Mouse (Mus musculus) embryonic facial prominence, embryonic 14.5 days (tissue): ENCODE data around the gene Gm16253. TPM values are rescaled to one million over a fixed set of nuclear protein-coding genes. Genes with fewer than 3 reads are reported as not detected.

Experiments
- ATAC-seq: fragments of 200-750 bp; cut with Nextera tagmentation; 2 replicates; pipeline ENCODE4 v1.8.0; 2017; ENCODE audit warnings: low read depth, moderate number of reproducible peaks, moderate TSS enrichment
- DNase-seq: peaks from one replicate; pipeline ENCODE4 v3.0.0-alpha.2; 2015; ENCODE audit warnings: low spot score
- H3K27ac ChIP-seq: fragments of 300-500 bp; sonication (generic); replicated peaks from 2 replicates; pipeline ENCODE4 v1.5.1; 2014; ENCODE audit warnings: low read depth, mild to moderate bottlenecking, low read length, moderate library complexity
- H3K27me3 ChIP-seq: fragments of 300-500 bp; sonication (generic); replicated peaks from 2 replicates; pipeline ENCODE4 v1.6.1; 2014; ENCODE audit warnings: low read length; ENCODE audit not compliant: control insufficient read depth, insufficient read depth
- H3K36me3 ChIP-seq: fragments of 300-500 bp; sonication (generic); 2 replicates; pipeline ENCODE4 v1.6.1; 2014; ENCODE audit warnings: low read length, mixed read lengths; ENCODE audit not compliant: control insufficient read depth, insufficient read depth
- H3K4me1 ChIP-seq: fragments of 300-500 bp; sonication (generic); 2 replicates; pipeline ENCODE4 v1.6.1; 2014; ENCODE audit warnings: antibody characterized with exemption, low read length; ENCODE audit not compliant: control insufficient read depth, insufficient read depth
- H3K4me2 ChIP-seq: fragments of 300-500 bp; sonication (generic); 2 replicates; pipeline ENCODE4 v1.6.1; 2014; ENCODE audit warnings: low read depth, mild to moderate bottlenecking, low read length, moderate library complexity, mixed read lengths
- H3K4me3 ChIP-seq: fragments of 300-500 bp; sonication (generic); 2 replicates; pipeline ENCODE4 v1.5.1; 2014; ENCODE audit warnings: low read depth, mild to moderate bottlenecking, low read length
- H3K9ac ChIP-seq: fragments of 300-500 bp; sonication (generic); 2 replicates; pipeline ENCODE4 v1.6.1; 2014; ENCODE audit warnings: low read depth, mild to moderate bottlenecking, low read length, moderate library complexity, mixed read lengths
- H3K9me3 ChIP-seq: fragments of 300-500 bp; sonication (generic); 2 replicates; pipeline ENCODE4 v1.6.1; 2016; ENCODE audit warnings: low read length; ENCODE audit not compliant: control insufficient read depth
- WGBS: fragments of 180-500 bp; shearing (Covaris S2); extraction: QIAGEN DNeasy Blood & Tissue Kit; methylation state at CpG from one replicate; pipeline ENCODE4 v1.1.7; 2014; 5-methylcytosine and 5-hydroxymethylcytosine counted together
- polyA plus RNA-seq: library from polyadenylated mRNA; unstranded; fragments of >200 nt; fragmentation: Nextera tagmentation; extraction: Ambion mirVana; gene quantifications from 2 replicates; pipeline ENCODE4 v1.2.1, GENCODE M21; 2014

Gene Gm16253
- polyA plus RNA-seq, 1 experiment from 2014 or later = not detected

DNA sequence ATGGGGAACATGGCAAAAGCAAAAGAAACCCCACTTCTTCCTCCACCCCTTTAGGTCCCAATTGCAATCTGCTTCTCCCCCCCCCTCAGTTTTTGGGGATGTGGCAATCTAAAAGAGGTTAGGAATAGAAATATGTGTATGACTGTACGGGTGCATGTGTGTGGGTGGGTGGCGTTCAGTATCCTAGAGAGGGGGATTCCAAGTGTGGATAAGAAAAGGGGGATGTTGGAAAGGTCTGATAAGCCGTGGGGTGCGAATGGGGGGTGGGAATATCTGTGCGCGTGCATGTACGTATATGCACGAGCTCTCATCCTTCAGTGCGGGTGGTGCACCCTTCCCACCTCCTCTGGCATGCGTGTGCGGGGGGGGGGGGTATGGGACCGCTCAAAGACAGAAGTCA lies 20.1 kb downstream of the Gm16253 start:
- Histone ChIP-seq H3K36me3 (no peaks in the 10 kb centered on the region), H3K27me3 (peaks cover 7% of the 10 kb centered on the region), H3K27ac (no peak overlapping the region), H3K4me1 (peaks cover 32% of the 10 kb centered on the region), H3K9ac (peak overlapping the region; percentile 74), H3K9me3 (no peaks in the 10 kb centered on the region), H3K4me3 (peak overlapping the region; percentile 58), H3K4me2 (peak overlapping the region; percentile 99)
- whole genome bisulfite sequencing = 1% methylated on average over 8 of the region's 12 CpGs
- no peak for ATAC-seq
- no peak for DNase-seq

DNA sequence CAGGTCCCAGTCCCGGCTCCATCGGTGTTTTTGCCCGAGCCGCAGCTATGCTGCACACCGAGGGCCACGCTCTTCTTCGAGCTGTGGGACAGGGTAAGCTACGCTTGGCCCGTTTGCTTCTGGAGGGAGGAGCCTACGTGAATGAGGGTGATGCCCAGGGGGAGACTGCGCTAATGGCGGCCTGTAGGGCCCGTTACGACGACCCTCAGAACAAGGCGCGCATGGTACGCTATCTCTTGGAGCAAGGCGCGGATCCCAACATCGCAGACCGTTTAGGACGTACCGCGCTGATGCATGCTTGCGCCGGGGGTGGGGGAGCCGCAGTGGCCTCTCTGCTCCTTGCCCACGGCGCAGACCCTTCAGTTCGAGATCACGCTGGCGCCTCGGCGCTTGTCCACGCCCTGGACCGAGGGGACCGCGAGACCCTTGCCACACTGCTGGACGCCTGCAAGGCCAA lies 20.7 kb downstream of the Gm16253 start:
- H3K9ac ChIP-seq = peak overlapping the region; percentile 74
- peak overlapping the region; percentile 61; the same call in 1 of the 2 replicates for H3K27ac ChIP-seq
- H3K9me3 ChIP-seq = no peaks in the 10 kb centered on the region
- peaks cover 7% of the 10 kb centered on the region for H3K27me3 ChIP-seq
- under 1% methylated on average over 33 of the region's 40 CpGs for WGBS
- peak overlapping the region; percentile 99 for H3K4me2 ChIP-seq
- ATAC-seq (no peak), DNase-seq (peak; percentile 51)
- H3K4me3 ChIP-seq = peak overlapping the region; percentile 58
- peaks cover 32% of the 10 kb centered on the region for H3K4me1 ChIP-seq
- H3K36me3 ChIP-seq = no peaks in the 10 kb centered on the region

DNA sequence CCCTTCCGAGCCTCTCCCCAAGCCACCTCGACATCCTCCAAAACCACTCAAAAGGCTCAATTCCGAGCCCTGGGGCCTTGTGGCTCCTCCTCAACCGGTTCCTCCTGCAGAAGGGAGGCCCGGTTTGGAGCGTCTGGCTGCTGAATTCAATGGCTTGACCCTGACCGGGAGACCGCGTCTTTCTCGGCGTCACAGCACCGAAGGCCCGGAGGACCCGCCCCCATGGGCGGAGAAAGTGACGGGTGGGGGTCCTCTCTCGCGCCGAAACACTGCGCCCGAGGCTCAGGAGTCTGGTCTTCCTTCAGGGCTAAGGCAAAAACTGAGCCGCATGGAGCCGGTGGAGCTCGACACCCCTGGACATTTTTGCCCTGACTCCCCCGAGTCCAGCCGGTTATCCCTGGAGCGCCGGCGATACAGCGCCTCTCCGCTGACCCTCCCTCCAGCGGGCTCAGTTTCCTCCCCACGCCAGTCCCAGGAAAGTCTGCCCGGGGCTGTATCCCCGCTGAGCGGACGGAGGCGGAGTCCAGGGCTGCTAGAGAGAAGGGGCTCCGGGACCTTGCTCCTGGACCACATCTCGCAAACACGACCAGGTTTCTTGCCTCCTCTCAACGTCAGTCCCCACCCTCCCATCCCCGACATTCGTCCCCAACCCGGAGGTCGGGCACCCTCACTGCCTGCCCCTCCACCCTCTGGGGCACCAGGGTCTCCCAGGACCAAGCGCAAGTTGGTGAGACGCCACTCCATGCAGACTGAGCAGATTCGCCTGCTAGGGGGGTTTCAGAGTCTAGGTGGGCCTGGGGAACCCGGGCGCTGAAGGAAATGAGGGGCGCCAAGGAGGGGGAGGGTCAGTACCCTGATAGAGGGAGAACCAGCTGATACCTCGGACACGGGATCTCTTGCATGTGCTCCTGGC lies 21.6 kb downstream of the Gm16253 start:
- 1% methylated on average over 40 of the region's 54 CpGs for WGBS

DNA sequence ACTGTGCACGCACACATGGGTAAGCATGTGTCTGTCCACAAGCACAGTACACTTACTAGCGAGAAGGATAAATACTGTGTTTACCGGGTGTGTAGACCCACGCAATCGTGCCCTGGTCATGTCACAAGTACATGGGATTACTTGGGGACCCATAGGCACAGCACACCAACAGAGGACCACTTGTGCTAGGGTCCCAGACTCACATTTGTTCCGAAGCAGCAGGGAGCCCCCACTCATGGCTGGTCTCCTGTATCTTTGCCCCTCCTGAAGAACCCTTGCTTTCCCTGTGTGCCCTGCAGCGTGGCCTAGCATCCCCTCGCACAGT lies 22.2 kb downstream of the Gm16253 start:
- peak overlapping the region; percentile 99 for H3K4me2 ChIP-seq
- ATAC-seq = no peak
- 59% methylated on average over 8 of the region's 8 CpGs for WGBS
- no peaks in the 10 kb centered on the region for H3K36me3 ChIP-seq
- H3K27ac ChIP-seq = no peak overlapping the region
- peak overlapping the region; percentile 74; the same call in 1 of the 2 replicates for H3K9ac ChIP-seq
- DNase-seq = no peak
- peaks cover 32% of the 10 kb centered on the region for H3K4me1 ChIP-seq
- H3K9me3 ChIP-seq = no peaks in the 10 kb centered on the region
- peak overlapping the region; percentile 58 for H3K4me3 ChIP-seq
- peaks cover 7% of the 10 kb centered on the region for H3K27me3 ChIP-seq

More for the DNA sequence above, 21.6 kb downstream of the Gm16253 start:
- Histone ChIP-seq H3K27me3 (peaks cover 7% of the 10 kb centered on the region), H3K4me1 (peaks cover 32% of the 10 kb centered on the region), H3K36me3 (no peaks in the 10 kb centered on the region), H3K9ac (peak overlapping the region; percentile 74), H3K27ac (peak overlapping the region; percentile 61), H3K9me3 (no peaks in the 10 kb centered on the region), H3K4me2 (peak overlapping the region; percentile 99), H3K4me3 (peak overlapping the region; percentile 58)
- peak; percentile 87 for DNase-seq
- no peak for ATAC-seq

DNA sequence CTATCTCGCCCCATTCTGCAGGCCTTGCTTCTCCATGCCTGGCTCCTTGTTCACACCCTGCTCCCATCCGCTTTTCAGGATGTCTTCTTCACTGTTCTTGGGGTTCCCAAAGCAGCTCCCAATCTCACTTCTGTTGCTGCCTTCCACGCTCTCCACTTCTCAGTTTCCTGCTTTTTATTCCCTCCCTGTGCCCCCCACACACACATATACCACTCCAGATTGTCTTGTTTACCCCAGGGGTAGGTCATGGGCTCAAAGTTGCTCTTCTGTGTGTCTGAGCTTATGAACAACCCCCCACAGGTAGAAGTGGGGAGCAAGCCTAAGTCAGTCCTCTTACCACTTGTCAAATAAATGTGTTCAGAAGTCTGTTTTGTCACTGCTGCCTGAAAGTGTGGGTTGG lies 22.6 kb downstream of the Gm16253 start:
- no peaks in the 10 kb centered on the region for H3K36me3 ChIP-seq
- H3K4me3 ChIP-seq = no peak overlapping the region
- H3K4me1 ChIP-seq = peaks cover 34% of the 10 kb centered on the region
- no peak for DNase-seq
- no peak for ATAC-seq
- peaks cover 7% of the 10 kb centered on the region for H3K27me3 ChIP-seq
- H3K4me2 ChIP-seq = 0 out of 2 replicates have a peak overlapping the region, but pooled peaks have one; percentile 99
- H3K9ac ChIP-seq = no peak overlapping the region
- WGBS = 64% methylated on average over 3 of the region's 3 CpGs
- no peak overlapping the region for H3K27ac ChIP-seq
- no peaks in the 10 kb centered on the region for H3K9me3 ChIP-seq

DNA sequence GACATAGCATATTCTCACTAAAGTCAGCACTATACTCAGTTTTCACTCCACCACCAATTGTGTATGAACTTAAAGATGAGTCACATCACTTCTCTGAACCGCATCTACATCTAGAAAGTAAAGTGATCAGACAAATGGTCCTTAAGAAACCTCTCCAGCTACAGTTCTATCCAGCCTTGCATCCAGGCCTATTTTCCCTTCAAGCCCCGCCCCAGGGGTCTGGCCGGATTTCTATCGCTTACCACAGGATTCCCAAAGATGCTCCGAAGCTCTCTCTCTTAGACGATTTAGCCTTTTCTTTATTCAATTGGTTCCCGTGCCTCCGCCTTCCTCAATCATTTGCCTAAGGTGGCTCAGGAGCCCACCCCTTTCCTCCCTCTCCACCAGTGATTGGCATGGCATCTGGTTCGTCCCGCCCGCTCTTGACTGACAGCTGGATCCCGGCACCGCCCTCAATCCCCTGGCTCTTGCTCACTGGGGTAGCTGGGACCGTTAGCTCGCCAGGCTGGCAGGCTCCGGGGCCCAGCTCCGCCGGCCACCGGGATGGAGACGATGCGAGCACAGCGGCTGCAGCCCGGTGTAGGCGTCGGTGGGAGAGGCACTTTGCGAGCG lies 24.0 kb downstream of the Gm16253 start, which contains the start of gene Lix1l:
TSS of gene Lix1l (plus strand) at position 511 of the 612 bp plus-strand sequence.
- H3K27me3 ChIP-seq = peaks cover 1% of the 10 kb centered on the region
- peaks cover 31% of the 10 kb centered on the region for H3K4me1 ChIP-seq
- ATAC-seq = peak; percentile 96
- H3K4me3 ChIP-seq = peak within 1 kb of the TSS; percentile 76
- peak within 1 kb of the TSS; percentile 97 for H3K27ac ChIP-seq
- DNase-seq = peak; percentile 99
- no peaks in the 10 kb centered on the region for H3K36me3 ChIP-seq
- WGBS = 1% methylated on average over 23 of the region's 27 CpGs
- peak within 1 kb of the TSS; percentile 89 for H3K9ac ChIP-seq
- H3K9me3 ChIP-seq = no peaks in the 10 kb centered on the region
- H3K4me2 ChIP-seq = peak within 1 kb of the TSS; percentile 59

DNA sequence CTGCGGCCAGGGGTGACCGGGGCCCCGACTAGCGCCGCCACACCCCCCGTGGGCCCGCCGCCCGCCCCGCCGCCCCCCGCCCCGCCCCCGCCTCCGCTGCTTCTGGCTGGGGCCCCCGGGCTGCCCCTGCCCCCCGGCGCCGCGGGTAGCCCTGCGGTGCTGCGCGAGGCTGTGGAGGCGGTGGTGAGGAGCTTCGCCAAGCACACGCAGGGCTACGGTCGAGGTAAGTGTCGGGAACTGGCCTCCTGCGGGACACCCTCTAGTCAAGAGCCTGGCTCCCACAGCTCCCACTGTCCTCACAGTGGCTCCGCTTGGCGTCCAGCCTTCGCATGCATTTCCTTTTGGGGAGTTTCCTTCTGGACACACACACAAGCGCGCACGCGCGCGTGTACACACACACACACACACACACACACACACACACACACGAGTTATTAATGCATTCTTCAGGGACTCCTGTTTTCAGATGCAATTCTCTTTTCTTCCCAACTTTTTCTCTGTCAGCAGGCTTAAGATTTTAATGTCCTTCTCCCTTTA lies 24.5 kb downstream of the Gm16253 start:
- WGBS = 1% methylated on average over 19 of the region's 40 CpGs
- peak; percentile 58 for ATAC-seq
- Histone ChIP-seq H3K4me1 (peaks cover 25% of the 10 kb centered on the region), H3K36me3 (no peaks in the 10 kb centered on the region), H3K27me3 (no peaks in the 10 kb centered on the region; the same call in 1 of the 2 replicates), H3K4me2 (peak overlapping the region; percentile 59), H3K9ac (peak overlapping the region; percentile 89), H3K27ac (peak overlapping the region; percentile 97), H3K4me3 (peak overlapping the region; percentile 76), H3K9me3 (no peaks in the 10 kb centered on the region)
- DNase-seq = peak; percentile 91

DNA sequence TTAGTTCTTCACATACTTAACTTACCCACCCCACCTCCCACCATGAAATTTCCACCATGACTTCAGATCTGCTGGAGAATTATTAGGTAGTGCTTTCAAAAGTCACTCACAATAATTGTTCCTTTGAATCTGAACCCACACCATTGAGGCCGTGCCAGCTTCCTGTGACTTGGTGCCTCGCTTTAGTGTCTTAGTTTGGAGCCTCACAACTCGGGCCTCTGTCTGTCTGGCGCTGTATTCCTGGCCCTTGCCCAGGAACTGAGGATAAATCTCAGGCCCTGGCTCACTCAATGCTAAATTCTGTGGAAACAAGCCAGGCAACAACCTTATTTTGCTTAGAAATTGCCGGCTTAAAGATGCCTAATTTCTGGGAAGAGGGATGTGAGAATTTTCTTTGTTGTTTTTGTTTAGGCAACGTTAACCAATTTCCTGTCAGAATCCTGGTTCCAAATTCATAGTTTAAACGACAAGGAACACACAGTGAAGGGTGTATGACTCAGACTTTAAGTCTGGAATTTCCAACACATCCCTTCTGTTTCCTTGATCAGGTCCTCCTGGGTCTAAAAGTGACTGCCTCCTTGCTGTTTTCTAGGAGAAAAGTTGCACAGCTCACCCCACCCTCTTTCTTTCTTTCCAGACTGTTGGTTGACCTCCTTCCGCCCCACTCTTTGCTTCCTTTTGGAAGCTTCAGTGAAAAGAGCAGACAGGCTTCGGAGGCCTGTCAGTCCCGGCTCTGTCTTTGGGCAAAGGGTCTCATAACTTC lies 25.3 kb downstream of the Gm16253 start:
- Histone ChIP-seq H3K27ac (peak overlapping the region; percentile 97), H3K27me3 (no peaks in the 10 kb centered on the region; the same call in 1 of the 2 replicates), H3K9ac (peak overlapping the region; percentile 89), H3K36me3 (no peaks in the 10 kb centered on the region), H3K4me2 (peak overlapping the region; percentile 59), H3K9me3 (no peaks in the 10 kb centered on the region), H3K4me1 (peaks cover 17% of the 10 kb centered on the region), H3K4me3 (peak overlapping the region; percentile 76)
- ATAC-seq = no peak
- 22% methylated on average over 10 of the region's 10 CpGs for WGBS
- DNase-seq = peak; percentile 49
